Mouse (Mus musculus): ENCODE measurements around the gene Scmh1. TPM values are rescaled to one million over a fixed set of nuclear protein-coding genes. Genes with fewer than 3 reads are reported as not detected.

The Scmh1 gene
- 7.2 and 39.8 TPM in 2 replicates for polyA plus RNA-seq (2012; ENCODE audit: low replicate concordance)

DNA sequence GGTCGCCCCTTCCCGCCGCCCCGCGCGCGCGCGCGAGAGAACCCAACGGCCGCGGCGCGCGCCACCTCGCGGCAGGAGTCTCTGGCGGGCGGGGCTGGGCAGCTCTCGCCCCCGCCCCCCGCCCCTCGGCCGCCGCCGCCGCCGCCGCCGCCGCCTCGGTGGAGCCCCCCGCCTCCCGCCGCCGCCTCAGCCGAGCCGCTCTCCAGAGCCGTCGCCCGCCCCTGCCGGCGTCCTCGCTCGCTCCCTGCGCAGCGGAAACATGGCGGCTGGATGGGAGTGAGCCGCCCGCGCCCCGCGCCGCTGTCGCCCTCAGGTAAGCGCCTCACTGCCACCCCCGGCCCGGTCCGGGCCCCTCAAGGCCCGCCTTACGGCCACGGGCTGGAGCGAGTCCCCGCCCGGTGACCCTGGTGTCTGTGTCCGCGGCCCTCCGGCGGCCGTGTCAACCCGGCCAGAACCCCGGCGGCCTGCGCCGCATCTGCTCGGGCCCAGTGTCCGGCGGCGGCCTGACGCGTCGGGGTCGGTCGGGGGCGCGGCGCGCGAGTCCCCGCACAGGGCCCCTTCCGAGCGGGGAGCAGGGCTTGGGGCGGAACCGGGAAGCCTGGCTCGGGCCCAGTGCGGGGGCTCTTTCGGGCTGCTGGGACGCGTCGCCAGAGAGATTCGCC, at the start of gene Scmh1:
TSS of gene Scmh1 (plus strand) at position 138 of the 662 bp plus-strand sequence.

DNA sequence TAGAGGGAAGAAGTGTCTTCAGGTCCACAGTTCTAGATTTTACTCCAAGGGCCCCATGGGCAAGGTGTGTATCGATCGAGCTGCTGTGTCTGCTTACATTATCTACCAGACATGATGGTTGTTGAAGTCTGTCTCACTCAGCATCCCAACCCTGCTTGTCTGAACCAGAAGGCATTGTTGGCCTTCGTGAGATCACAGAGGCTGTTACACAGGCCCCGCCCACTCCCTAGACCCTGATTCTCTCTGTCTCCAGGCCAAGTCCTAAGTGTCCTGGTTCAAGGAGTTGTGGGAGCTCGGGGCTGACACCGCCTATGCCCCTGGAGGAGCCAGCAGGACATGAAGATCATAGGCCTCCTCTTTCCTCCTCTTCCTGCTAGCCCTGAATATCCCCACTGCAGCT, 126.9 kb downstream of the Scmh1 start, which contains the start of gene Slfnl1:
TSS of gene Slfnl1 (plus strand) at position 246 of the 400 bp plus-strand sequence.

DNA sequence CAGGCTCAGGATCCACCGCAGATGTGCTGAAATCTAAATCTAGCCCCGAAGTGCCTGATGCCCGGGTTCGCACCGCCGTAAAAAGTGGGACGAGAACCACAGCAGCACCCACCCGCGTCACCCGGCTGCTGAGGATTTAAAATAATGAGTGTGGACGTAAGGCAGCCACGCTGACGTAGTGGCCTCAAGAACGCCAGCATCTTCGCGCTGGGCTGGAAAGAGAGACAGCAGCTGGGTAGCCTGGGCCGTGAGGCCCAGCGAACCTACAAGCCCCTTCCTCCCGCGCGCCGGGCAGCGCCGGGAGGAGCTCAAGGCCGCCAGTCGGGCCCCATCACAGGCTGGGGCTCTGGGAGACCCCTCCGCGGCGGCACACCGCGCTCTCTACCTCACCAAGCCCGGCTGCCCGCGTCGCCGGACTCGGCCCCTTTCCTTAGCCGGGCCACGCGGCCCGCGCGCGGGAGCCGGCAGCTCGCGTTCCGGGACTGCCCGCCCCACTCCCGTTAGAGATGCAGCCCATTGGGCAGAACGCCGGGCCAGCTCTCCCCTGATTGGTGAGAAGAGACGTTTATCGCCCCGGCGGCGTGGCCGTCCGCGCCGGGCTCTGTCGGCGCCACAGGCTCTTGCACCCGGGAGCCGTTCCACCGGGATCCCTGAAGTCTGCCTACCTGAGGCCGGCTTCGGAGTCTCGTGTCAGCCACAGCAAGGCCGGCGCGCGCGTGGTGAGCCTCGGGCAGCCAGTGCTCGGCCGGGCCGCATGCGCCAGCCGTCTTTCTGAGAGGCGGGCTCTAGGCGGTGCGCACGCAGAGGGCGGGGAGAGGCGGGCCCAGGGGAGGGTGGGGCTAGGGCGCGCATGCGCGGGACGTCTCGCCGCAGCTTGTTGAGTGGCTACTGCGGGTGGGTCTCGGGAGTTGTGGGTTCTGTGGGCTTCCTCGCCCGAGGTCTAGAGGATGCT, 164.7 kb downstream of the Scmh1 start, which contains the start of gene Ctps:
TSS of gene Ctps (minus strand) at position 791 of the 952 bp plus-strand sequence.

Other genes with a start within 250 kb of the Scmh1 start
- gene Edn2, start 244.1 kb upstream of the Scmh1 start, polyA plus RNA-seq (2012; ENCODE audit: low replicate concordance): not detected in 2 replicates
- not detected in 2 replicates for gene Foxo6, start 117.9 kb upstream of the Scmh1 start, polyA plus RNA-seq (2012; ENCODE audit: low replicate concordance)
- gene Slfnl1, start 127.0 kb downstream of the Scmh1 start, polyA plus RNA-seq (2012; ENCODE audit: low replicate concordance): 0.16 and 0.35 TPM in 2 replicates
- 2.5 and 10.7 TPM in 2 replicates for gene Ctps, start 165.0 kb downstream of the Scmh1 start, polyA plus RNA-seq (2012; ENCODE audit: low replicate concordance)
- gene Gm8439, start 183.5 kb downstream of the Scmh1 start, polyA plus RNA-seq (2012; ENCODE audit: low replicate concordance): not detected in 2 replicates

Measured in leukemia stem cell, adult 10-12 weeks (primary cell).